Mouse (Mus musculus): ENCODE data around the gene Inpp5b. TPM values are rescaled to one million over a fixed set of nuclear protein-coding genes. Genes with fewer than 3 reads are reported as not detected.

Gene Inpp5b
- total RNA-seq, 2 experiments from 2014 or later, result 10.1 to 10.4 TPM

DNA sequence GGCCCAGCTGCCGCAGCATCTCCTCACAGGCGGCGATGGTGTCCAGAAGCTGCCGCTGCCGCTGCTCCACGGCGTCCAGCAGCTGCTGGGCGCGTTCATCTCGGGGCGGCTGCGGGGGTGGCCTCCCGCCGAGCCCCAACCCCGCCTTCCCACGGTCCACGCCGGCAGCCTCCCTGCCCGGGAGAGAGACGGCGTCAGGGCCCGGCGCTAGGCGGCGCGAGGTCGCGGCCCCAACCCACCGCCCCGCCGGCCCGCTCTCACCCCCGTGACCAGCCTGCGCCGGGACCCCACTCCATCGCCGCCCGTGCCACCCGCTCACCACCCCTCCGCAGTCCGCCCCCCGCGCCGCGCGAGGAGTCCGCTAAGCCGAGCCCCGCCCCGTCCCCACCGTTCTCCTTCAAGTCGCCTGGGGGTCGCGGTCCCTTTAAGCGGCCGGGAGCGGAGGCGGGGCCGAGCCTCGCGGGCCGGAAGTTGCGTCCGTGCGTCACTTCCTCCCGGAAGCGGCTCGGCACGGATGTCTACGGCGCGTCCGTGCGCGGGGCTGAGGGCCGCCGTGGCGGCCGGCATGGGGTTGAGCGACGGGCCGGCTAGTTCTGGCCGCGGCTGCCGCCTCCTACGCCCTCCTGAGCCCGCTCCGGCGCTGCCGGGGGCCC lies 108.7 kb downstream of the Inpp5b start, which contains the start of gene Yrdc:
Yrdc (plus strand) TSS at position 419 of the 653 bp plus-strand sequence.
- peak; percentile 89 for DNase-seq (ENCODE audit: low spot score)
- intact Hi-C loops (cut with DNase I), result loop anchor here (2.0 to 10.0 kb wide), 2 partner anchors 136 to 214 kb away; partner anchors contain the start of genes Dnali1, Sf3a3 and Snip1

Small RNA genes within 50 kb of the gene (microRNA-seq; reads per million reads assigned to microRNA genes)
- gene Gm24721 (not detected), gene Mir697 (not detected), gene Mir698 (not detected)

Other genes with a start within 250 kb of the Inpp5b start
- not detected for gene 3100002H09Rik, start 131.0 kb upstream of the Inpp5b start, total RNA-seq (2021)
- under 1 TPM; 0.08 to 0.14 TPM for gene Pou3f1, start 85.0 kb upstream of the Inpp5b start, total RNA-seq (2021)
- 10 to 100 TPM; 10.8 to 13.2 TPM for gene Utp11, start 48.2 kb upstream of the Inpp5b start, total RNA-seq (2021)
- 10 to 100 TPM; 12.7 to 14.2 TPM for gene Fhl3, start 41.1 kb upstream of the Inpp5b start, total RNA-seq (2021)
- 10 to 100 TPM; 18.4 to 18.6 TPM for gene Sf3a3, start 27.1 kb upstream of the Inpp5b start, total RNA-seq (2021)
- gene Mtf1, start 60.3 kb downstream of the Inpp5b start, total RNA-seq (2021), result 10 to 100 TPM; 13.7 to 16.5 TPM
- gene Yrdc, start 108.8 kb downstream of the Inpp5b start, total RNA-seq (2021), result 10 to 100 TPM; 16.1 to 16.6 TPM
- gene 1110065P20Rik, start 109.3 kb downstream of the Inpp5b start, total RNA-seq (2021), result 10 to 100 TPM; 21.8 to 23.8 TPM
- under 1 TPM; 0.08 to 0.29 TPM for gene Maneal, start 120.3 kb downstream of the Inpp5b start, total RNA-seq (2021)
- gene Epha10, start 139.0 kb downstream of the Inpp5b start, total RNA-seq (2021), result not detected
- gene 9930104L06Rik, start 195.2 kb downstream of the Inpp5b start, total RNA-seq (2021), result 1 to 10 TPM; 7.4 to 7.9 TPM
- 1 to 10 TPM in 1 of 2 experiments, under 1 TPM in 1; 0.88 to 1.4 TPM for gene Cdca8, start 197.5 kb downstream of the Inpp5b start, total RNA-seq (2021)
- 1 to 10 TPM; 3.1 to 3.6 TPM for gene Rspo1, start 244.6 kb downstream of the Inpp5b start, total RNA-seq (2021)